Mouse (Mus musculus): ENCODE measurements around the gene Gstt2.

Gene Gstt2

DNA sequence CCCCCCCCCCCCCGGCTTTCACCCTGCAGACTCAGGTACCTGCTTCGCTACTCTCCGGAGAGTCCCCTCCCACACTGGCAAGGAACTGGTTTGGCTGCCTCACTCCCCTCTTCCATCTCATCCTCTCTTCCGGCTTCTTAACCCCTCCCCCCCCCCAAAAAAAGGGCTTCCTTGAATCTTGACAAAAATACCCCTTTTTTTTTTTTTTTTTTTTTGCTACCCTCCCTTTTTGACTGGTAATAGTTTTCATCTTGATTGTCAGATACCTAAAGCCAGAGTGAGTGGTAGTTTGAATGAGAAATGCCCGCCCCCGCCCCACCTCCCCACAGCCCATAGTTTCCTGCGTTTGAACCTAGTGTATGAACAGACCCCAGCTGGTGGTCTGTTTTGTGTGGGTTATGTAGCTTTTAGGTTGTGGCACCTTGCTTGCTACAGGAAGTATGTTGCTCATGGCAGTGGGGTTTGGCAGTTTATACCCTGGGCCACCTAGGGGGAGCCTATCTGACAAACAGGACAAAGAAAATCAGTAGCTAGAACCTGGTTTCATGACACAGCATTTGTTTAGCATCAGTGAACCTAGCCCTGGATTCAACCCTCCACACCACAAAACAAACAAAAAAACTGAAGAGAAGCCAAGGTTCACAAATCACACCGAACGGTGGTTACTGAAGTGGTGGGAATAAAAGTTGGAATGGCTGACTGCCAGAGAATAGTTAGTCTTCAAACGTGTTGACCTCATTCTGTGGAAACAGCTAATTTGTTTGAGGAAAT lies 1.3 kb downstream of the Gstt2 start:
- TF ChIP-seq NANOG (IDR thresholded peaks at IDR 0.05; ENCODE audit: borderline replicate concordance, low read length) (no peak), CTCF (conservative IDR thresholded peaks at IDR 0.05; ENCODE audit: low read length) (no peak), POU5F1 (IDR thresholded peaks at IDR 0.05; ENCODE audit: borderline replicate concordance, low read length) (no peak)
- peaks cover 4% of the 10 kb centered on the region; the same call in 1 of the 2 replicates for H3K27me3 ChIP-seq (ENCODE audit: insufficient read depth, low read length)
- no peaks in the 10 kb centered on the region for H3K9me3 ChIP-seq (ENCODE audit: low read length)
- H3K36me3 ChIP-seq (ENCODE audit: insufficient read depth, low read length): no peaks in the 10 kb centered on the region
- H3K4me1 ChIP-seq (replicated peaks; ENCODE audit: low read depth, low read length): peaks cover 71% of the 10 kb centered on the region
- H3K4me3 ChIP-seq (replicated peaks; ENCODE audit: low read length): peak overlapping the region; percentile 77

DNA sequence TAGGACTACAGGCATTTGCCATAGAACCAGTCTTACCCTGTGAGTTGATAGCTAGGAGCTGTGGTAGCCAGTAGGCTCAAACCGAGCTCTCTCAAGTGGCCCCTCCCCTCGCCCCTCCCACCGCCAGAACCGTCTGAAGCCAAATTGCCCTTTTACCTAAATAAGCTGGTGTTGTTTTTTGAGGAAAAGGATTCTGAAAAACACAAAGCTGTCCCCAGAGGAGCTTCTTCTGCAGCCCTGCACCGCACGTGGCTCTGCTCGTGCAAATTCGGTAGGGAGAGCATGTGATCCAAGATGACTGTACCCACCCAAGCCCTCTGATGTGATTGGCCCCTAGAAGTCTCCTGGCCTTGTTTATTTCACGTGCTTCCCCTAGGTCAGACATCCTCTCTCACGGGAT lies 1.9 kb downstream of the Gstt2 start:
- TF ChIP-seq POU5F1 (IDR thresholded peaks at IDR 0.05; ENCODE audit: borderline replicate concordance, low read length) (no peak), NANOG (IDR thresholded peaks at IDR 0.05; ENCODE audit: borderline replicate concordance, low read length) (no peak), CTCF (conservative IDR thresholded peaks at IDR 0.05; ENCODE audit: low read length) (no peak)
- peaks cover 4% of the 10 kb centered on the region; the same call in 1 of the 2 replicates for H3K27me3 ChIP-seq (ENCODE audit: insufficient read depth, low read length)
- H3K9me3 ChIP-seq (ENCODE audit: low read length): no peaks in the 10 kb centered on the region
- H3K36me3 ChIP-seq (ENCODE audit: insufficient read depth, low read length): no peaks in the 10 kb centered on the region
- H3K4me3 ChIP-seq (replicated peaks; ENCODE audit: low read length): peak overlapping the region; percentile 82
- H3K4me1 ChIP-seq (replicated peaks; ENCODE audit: low read depth, low read length): peaks cover 71% of the 10 kb centered on the region

DNA sequence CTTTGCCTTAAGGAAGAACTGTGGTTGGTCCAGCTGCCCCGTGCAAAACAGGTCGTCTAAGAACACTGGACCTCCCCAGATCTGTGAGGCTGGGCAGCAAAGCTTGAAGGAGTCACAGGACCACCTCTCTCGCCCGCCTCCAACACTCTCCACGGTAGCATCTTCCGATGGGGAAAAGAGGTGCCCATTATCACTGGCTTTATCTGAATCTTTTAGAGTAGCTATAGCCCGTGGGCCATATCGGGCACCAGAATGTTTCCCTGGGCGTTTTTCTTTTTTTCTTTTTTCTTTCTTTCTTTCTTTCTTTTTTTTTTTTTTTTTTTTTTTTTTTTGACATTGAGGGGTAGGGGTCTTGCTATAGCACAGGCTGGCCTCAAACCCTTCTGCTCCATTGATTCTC lies 2.5 kb downstream of the Gstt2 start:
- Histone ChIP-seq H3K27me3 (ENCODE audit: insufficient read depth, low read length) (no peaks in the 10 kb centered on the region), H3K36me3 (ENCODE audit: insufficient read depth, low read length) (no peaks in the 10 kb centered on the region), H3K4me1 (replicated peaks; ENCODE audit: low read depth, low read length) (peaks cover 69% of the 10 kb centered on the region), H3K9me3 (ENCODE audit: low read length) (no peaks in the 10 kb centered on the region), H3K4me3 (replicated peaks; ENCODE audit: low read length) (peak overlapping the region; percentile 82)
- TF ChIP-seq CTCF (conservative IDR thresholded peaks at IDR 0.05; ENCODE audit: low read length) (no peak), POU5F1 (IDR thresholded peaks at IDR 0.05; ENCODE audit: borderline replicate concordance, low read length) (no peak), NANOG (IDR thresholded peaks at IDR 0.05; ENCODE audit: borderline replicate concordance, low read length) (no peak)

DNA sequence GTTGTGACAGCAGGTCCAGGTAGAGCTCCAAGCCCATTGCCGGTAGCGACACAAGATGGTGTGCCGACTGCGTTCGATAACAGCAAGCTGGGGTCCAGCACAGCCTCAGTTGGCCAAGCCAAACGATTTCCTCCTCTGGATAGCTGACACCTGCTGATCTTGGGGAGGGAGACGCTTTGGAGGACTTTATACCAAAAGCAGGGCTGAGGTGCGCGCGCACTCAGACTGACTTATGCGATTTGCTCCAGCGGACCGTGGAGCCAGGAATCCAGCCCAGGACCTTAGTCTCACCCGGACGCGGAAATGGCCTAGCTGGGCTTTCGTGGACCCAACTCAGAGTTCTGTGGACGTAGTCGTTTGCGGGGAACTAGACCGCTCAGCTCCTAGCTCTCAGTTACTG lies 3.0 kb downstream of the Gstt2 start:
- Histone ChIP-seq H3K36me3 (ENCODE audit: insufficient read depth, low read length) (no peaks in the 10 kb centered on the region), H3K4me1 (replicated peaks; ENCODE audit: low read depth, low read length) (peaks cover 65% of the 10 kb centered on the region), H3K9me3 (ENCODE audit: low read length) (no peaks in the 10 kb centered on the region), H3K27me3 (ENCODE audit: insufficient read depth, low read length) (no peaks in the 10 kb centered on the region), H3K4me3 (replicated peaks; ENCODE audit: low read length) (peak overlapping the region; percentile 82)
- TF ChIP-seq POU5F1 (IDR thresholded peaks at IDR 0.05; ENCODE audit: borderline replicate concordance, low read length) (no peak), CTCF (conservative IDR thresholded peaks at IDR 0.05; ENCODE audit: low read length) (no peak), NANOG (IDR thresholded peaks at IDR 0.05; ENCODE audit: borderline replicate concordance, low read length) (no peak)

DNA sequence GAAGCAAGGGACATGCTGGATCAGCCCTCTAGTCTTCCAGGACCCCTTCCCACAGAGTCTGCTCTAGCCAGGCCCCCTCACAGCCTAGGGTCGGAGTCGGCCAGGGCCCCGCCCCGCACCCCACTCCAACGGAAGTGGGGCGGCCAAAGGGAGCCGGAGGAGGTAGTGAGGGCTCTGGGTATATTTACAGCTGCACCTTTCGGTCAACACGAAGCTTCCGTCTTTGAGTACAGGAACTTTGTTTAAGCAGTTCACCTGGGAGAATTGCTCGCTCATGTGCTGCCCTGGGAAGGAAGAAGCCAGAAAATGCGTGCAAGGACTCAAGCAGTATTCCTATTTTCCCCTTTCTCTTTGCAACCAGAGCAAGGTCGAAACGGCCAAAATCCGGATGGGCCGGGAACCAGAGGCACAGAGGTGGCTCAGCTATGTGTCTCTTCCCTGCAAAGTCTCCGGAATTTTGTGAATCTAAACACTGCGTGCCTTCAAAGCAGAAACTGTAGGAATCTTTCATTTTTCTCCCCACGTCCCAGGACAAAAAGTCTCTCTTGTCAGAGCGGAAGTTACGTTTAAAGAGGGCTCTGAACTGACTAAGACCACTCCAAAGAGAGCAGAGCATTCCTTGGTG lies 3.7 kb downstream of the Gstt2 start:
- no peak for TF ChIP-seq CTCF (conservative IDR thresholded peaks at IDR 0.05; ENCODE audit: low read length)
- no peak for TF ChIP-seq POU5F1 (IDR thresholded peaks at IDR 0.05; ENCODE audit: borderline replicate concordance, low read length)
- no peak for TF ChIP-seq NANOG (IDR thresholded peaks at IDR 0.05; ENCODE audit: borderline replicate concordance, low read length)
- no peaks in the 10 kb centered on the region for H3K27me3 ChIP-seq (ENCODE audit: insufficient read depth, low read length)
- H3K9me3 ChIP-seq (ENCODE audit: low read length): no peaks in the 10 kb centered on the region
- peak overlapping the region; percentile 82 for H3K4me3 ChIP-seq (replicated peaks; ENCODE audit: low read length)
- peaks cover 58% of the 10 kb centered on the region for H3K4me1 ChIP-seq (replicated peaks; ENCODE audit: low read depth, low read length)
- no peaks in the 10 kb centered on the region for H3K36me3 ChIP-seq (ENCODE audit: insufficient read depth, low read length)

DNA sequence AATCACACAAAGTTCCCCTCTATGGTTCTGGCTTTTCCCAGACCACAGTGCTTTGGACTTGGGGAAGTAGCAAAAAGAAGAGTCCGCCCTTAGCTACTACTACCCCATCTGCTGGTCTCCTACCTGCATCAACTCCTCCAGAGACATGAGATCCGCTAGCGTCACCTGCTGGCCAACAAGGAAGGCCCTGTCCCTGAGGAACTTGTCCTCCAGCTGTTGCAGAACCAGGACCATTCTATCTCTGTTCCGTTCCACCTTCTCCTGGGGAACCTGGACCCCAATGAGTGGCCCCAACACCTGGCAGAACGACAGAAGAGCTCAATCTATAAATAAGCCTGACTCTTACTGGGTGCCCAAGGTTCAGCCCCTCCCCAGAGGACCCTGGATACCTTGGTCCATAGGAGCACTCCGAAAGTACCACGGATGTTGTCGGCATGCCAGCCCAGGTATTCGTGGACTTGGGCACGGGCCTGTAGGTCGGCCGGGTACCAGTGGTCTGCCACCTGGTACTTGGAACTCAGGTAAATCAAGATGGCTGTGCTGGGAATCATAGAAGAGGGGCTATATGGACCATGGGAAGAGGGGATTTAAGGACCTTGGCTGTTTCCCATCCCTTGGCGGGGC lies 4.8 kb downstream of the Gstt2 start:
- no peaks in the 10 kb centered on the region for H3K9me3 ChIP-seq (ENCODE audit: low read length)
- H3K27me3 ChIP-seq (ENCODE audit: insufficient read depth, low read length): no peaks in the 10 kb centered on the region
- peak overlapping the region; percentile 82 for H3K4me3 ChIP-seq (replicated peaks; ENCODE audit: low read length)
- H3K36me3 ChIP-seq (ENCODE audit: insufficient read depth, low read length): no peaks in the 10 kb centered on the region
- H3K4me1 ChIP-seq (replicated peaks; ENCODE audit: low read depth, low read length): peaks cover 50% of the 10 kb centered on the region
- TF ChIP-seq CTCF (conservative IDR thresholded peaks at IDR 0.05; ENCODE audit: low read length) (peak; percentile 76), POU5F1 (IDR thresholded peaks at IDR 0.05; ENCODE audit: borderline replicate concordance, low read length) (no peak)

DNA sequence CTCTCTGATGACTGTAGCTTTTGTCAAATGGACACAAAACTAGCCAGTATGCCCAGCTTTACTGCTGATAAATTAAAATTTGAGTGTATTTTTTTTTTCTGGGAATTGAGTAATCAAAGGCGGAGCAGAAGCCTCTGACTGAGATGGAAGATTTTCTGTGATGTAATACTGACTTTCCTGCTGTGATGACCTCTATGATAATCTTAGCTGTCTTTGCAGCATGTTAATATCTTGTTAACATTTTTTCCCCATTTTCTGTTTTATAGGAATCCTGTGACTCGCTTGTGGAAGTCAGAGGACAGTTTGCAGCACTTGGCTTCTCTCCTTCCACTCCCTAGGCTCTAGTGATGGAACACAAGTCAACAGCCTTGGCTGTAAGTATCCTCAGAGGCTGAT lies 7.0 kb downstream of the Gstt2 start:
- Histone ChIP-seq H3K9me3 (ENCODE audit: low read length) (no peaks in the 10 kb centered on the region), H3K4me1 (replicated peaks; ENCODE audit: low read depth, low read length) (peaks cover 38% of the 10 kb centered on the region), H3K4me3 (replicated peaks; ENCODE audit: low read length) (no peak overlapping the region), H3K27me3 (ENCODE audit: insufficient read depth, low read length) (no peaks in the 10 kb centered on the region), H3K36me3 (ENCODE audit: insufficient read depth, low read length) (no peaks in the 10 kb centered on the region)
- TF ChIP-seq CTCF (conservative IDR thresholded peaks at IDR 0.05; ENCODE audit: low read length) (no peak), NANOG (IDR thresholded peaks at IDR 0.05; ENCODE audit: borderline replicate concordance, low read length) (no peak), POU5F1 (IDR thresholded peaks at IDR 0.05; ENCODE audit: borderline replicate concordance, low read length) (no peak)

DNA sequence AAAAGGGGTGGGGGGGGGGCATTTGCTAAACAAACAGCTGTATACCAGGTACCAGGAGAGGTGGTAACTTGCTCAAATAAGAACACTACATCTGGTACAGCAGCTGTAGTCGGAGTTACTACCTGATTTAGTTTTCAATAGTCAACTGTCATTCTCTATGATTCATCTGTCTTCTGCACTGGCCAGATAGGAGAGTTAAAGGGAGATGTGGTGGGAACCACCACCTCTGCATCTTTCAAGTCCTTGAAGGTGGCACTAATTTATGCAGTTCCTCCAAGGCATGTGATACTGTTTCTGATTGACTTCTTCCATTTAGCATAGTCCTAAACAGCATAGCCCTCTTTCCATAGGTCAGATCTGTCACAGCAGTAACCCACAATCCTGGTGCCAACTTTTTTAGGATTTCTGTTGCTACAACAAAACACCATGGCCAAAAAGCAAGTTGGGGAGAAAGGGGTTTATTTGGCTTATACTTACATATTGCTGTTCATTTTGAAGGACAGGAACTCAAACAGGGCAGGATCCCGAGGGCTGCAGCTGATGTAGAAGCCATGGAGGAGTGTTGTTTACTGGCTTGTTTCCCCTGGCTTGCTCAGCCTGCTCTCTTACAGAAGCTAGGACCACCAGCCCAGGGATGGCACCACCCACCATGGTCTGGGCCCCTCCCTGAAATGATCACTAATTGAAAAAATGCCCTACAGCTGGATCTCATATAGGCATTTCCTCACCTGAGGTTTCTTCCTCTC lies 7.5 kb downstream of the Gstt2 start:
- Histone ChIP-seq H3K36me3 (ENCODE audit: insufficient read depth, low read length) (no peaks in the 10 kb centered on the region), H3K27me3 (ENCODE audit: insufficient read depth, low read length) (no peaks in the 10 kb centered on the region), H3K9me3 (ENCODE audit: low read length) (no peaks in the 10 kb centered on the region), H3K4me1 (replicated peaks; ENCODE audit: low read depth, low read length) (peaks cover 33% of the 10 kb centered on the region), H3K4me3 (replicated peaks; ENCODE audit: low read length) (no peak overlapping the region)
- TF ChIP-seq CTCF (conservative IDR thresholded peaks at IDR 0.05; ENCODE audit: low read length) (no peak), NANOG (IDR thresholded peaks at IDR 0.05; ENCODE audit: borderline replicate concordance, low read length) (no peak), POU5F1 (IDR thresholded peaks at IDR 0.05; ENCODE audit: borderline replicate concordance, low read length) (no peak)
